Mouse (Mus musculus) hindbrain, embryonic 14.5 days (tissue): Measurements from ENCODE around the gene Tm4sf5. TPM values are rescaled to one million over a fixed set of nuclear protein-coding genes. Genes with fewer than 3 reads are reported as not detected.

Experiments used
- ATAC-seq: fragments of 200-750 bp; cut with Nextera tagmentation; 2 replicates; pipeline ENCODE4 v1.8.0; 2017; ENCODE audit warnings: moderate number of reproducible peaks, mild to moderate bottlenecking, moderate TSS enrichment, moderate library complexity; ENCODE audit not compliant: low FRiP score
- DNase-seq: peaks from one replicate; pipeline ENCODE4 v3.0.0-alpha.2; 2015; ENCODE audit warnings: low spot score
- H3K27ac ChIP-seq: fragments of 300-500 bp; sonication (generic); 2 replicates; pipeline ENCODE4 v1.5.1; 2014; ENCODE audit warnings: mild to moderate bottlenecking, moderate library complexity
- H3K27me3 ChIP-seq: fragments of 300-500 bp; sonication (generic); 2 replicates; pipeline ENCODE4 v1.6.1; 2014; ENCODE audit warnings: mild to moderate bottlenecking, low read length, mixed read lengths; ENCODE audit not compliant: control insufficient read depth, insufficient read depth
- H3K36me3 ChIP-seq: fragments of 300-500 bp; sonication (generic); replicated peaks from 2 replicates; pipeline ENCODE4 v1.6.1; 2014; ENCODE audit not compliant: control insufficient read depth, insufficient read depth
- H3K4me1 ChIP-seq: fragments of 300-500 bp; sonication (generic); replicated peaks from 2 replicates; pipeline ENCODE4 v1.6.1; 2014; ENCODE audit warnings: antibody characterized with exemption, low read length, mixed read lengths; ENCODE audit not compliant: control insufficient read depth, insufficient read depth
- H3K4me2 ChIP-seq: fragments of 300-500 bp; sonication (generic); replicated peaks from 2 replicates; pipeline ENCODE4 v1.6.1; 2014; ENCODE audit warnings: mild to moderate bottlenecking, moderate library complexity
- H3K4me3 ChIP-seq: fragments of 300-500 bp; sonication (generic); replicated peaks from 2 replicates; pipeline ENCODE4 v1.5.1; 2014; ENCODE audit warnings: mild to moderate bottlenecking, low read length
- H3K9ac ChIP-seq: fragments of 300-500 bp; sonication (generic); 2 replicates; pipeline ENCODE4 v1.6.1; 2014
- H3K9me3 ChIP-seq: fragments of 300-500 bp; sonication (generic); 2 replicates; pipeline ENCODE4 v1.6.1; 2016; ENCODE audit warnings: low read length; ENCODE audit not compliant: control insufficient read depth
- WGBS: fragments of 180-500 bp; shearing (Covaris S2); extraction: QIAGEN DNeasy Blood & Tissue Kit; methylation state at CpG from one replicate; pipeline ENCODE4 v1.1.7; 2014; 5-methylcytosine and 5-hydroxymethylcytosine counted together
- polyA plus RNA-seq: library from polyadenylated mRNA; unstranded; fragments of >200 nt; fragmentation: Nextera tagmentation; extraction: Ambion mirVana; gene quantifications from 2 replicates; pipeline ENCODE4 v1.2.1, GENCODE M21; 2014

Gene Tm4sf5
- polyA plus RNA-seq, 1 experiment from 2014 or later = 3.0 TPM

DNA sequence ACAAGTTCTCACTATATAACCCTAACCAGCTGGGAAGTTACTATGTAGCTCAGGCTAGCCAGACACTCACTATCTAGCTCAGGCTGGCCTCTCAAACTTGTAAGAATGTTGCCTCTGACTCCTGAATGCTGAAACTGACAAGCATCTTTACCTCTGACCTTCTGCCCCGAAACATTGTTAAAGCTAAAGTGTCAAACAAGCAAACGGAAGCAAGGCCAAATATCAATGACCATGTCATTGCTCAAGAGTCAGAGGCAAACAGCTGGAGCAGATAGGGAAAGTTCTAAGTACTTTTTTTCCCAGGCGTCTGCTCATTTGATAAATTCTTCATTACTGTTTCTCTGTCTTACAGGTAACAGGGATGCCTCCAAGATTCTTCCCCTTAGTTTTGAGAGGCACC lies 3.0 kb upstream of the Tm4sf5 start:
- H3K4me1 ChIP-seq = no peaks in the 10 kb centered on the region
- H3K27me3 ChIP-seq = no peaks in the 10 kb centered on the region; the same call in 1 of the 2 replicates
- WGBS = 66% methylated on average over 3 of the region's 3 CpGs
- H3K27ac ChIP-seq = no peak overlapping the region
- ATAC-seq = no peak
- H3K9me3 ChIP-seq = no peaks in the 10 kb centered on the region
- no peak overlapping the region for H3K4me3 ChIP-seq
- H3K36me3 ChIP-seq = no peaks in the 10 kb centered on the region
- DNase-seq = no peak
- no peak overlapping the region for H3K9ac ChIP-seq
- H3K4me2 ChIP-seq = no peak overlapping the region

DNA sequence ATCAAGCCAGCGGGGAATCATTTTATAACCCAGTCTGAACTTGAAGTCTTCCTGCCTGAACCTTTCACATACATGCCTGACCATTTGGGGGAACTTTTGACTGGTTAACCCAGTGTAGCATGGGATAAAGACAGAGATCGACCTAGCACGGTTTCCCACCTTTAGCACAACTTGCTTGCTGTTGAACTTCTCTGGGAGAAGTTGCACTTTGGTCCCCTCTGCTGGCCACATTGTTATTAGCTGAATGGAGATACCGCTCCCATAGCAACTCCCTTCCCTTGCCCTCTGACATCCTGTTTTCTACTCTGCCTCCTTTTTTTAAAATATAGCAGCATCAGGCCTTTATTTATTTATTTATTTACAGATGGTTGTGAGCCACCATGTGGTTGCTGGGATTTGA lies 1.3 kb downstream of the Tm4sf5 start:
- H3K4me3 ChIP-seq = no peak overlapping the region
- peaks cover 4% of the 10 kb centered on the region for H3K27me3 ChIP-seq
- WGBS = 33% methylated on average over 4 of the region's 4 CpGs
- peak; percentile 74 for DNase-seq
- no peak for ATAC-seq
- no peak overlapping the region for H3K4me2 ChIP-seq
- H3K9ac ChIP-seq = no peak overlapping the region
- no peak overlapping the region for H3K27ac ChIP-seq
- no peaks in the 10 kb centered on the region for H3K36me3 ChIP-seq
- H3K9me3 ChIP-seq = no peaks in the 10 kb centered on the region
- H3K4me1 ChIP-seq = 0 out of 2 replicates have a peak, but pooled peaks cover 7% of the 10 kb centered on the region

DNA sequence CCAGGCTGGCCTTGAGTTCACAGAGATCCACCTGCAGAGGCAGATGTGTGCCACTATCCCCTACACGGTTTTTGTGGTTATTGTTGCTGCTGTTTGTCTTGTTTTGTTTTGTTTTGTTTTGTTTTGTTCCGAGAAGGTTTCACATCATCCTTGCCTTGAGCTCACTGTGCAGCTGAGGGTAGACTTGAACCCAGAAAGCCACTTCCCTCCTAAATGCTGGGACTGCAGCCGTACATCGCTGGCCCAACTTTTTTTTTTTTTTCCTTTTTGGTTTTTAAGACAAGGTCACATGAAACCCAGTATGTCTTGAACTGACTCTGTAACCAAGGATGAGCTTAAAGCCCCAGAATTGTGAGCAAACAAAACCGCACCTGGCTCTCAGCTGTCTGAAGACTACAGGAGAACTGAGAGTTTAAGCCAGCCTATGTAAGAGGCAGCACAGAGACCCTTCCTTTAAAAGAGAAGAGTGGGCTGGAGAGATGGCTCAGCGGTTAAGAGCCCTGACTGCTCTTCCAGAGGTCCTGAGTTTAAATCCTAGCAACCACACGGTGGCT lies 2.0 kb downstream of the Tm4sf5 start:
- WGBS = 74% methylated on average over 7 of the region's 7 CpGs
- 0 out of 2 replicates have a peak, but pooled peaks cover 7% of the 10 kb centered on the region for H3K4me1 ChIP-seq
- no peak overlapping the region for H3K27ac ChIP-seq
- no peaks in the 10 kb centered on the region for H3K9me3 ChIP-seq
- ATAC-seq = no peak
- no peak overlapping the region for H3K9ac ChIP-seq
- H3K4me3 ChIP-seq = no peak overlapping the region
- H3K27me3 ChIP-seq = peaks cover 4% of the 10 kb centered on the region
- no peak overlapping the region for H3K4me2 ChIP-seq
- DNase-seq = no peak
- H3K36me3 ChIP-seq = no peaks in the 10 kb centered on the region

DNA sequence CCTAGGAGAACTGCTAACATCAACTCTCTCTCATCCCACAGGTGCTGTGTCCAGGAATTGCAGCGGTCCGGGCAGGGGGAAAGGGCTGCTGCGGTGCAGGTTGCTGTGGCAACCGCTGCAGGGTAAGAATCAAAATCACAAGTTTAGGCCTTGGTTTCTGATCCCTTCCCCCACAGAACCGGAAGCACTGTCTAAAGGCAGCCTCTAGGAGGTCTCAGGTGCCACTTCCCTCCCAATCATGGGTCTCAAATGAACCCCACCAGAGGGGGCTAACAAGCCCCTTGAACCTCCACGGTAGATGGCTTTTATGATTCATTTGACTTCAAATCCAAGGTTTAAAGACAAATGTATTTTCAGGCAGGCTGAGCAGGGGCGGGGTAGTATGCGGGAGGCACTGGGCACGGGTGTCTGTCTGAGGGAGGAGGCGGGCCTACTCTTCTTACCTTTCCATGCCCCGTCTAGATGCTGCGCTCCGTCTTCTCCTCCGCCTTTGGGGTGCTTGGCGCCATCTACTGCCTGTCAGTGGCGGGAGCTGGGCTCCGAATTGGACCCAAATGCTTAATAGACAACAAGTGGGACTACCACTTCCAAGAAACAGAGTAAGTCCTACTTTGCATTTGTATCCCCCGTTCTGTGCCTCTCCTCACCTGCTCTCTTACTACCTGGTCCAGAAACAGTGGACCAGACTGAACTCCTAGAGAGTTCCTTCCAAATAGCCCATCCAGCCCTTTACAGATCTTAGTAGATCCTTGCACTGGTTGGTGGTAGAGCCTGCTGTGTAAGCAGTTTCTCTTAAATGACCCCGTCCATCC lies 4.9 kb downstream of the Tm4sf5 start:
- Histone ChIP-seq H3K9me3 (no peaks in the 10 kb centered on the region), H3K27me3 (peaks cover 4% of the 10 kb centered on the region), H3K4me1 (0 out of 2 replicates have a peak, but pooled peaks cover 7% of the 10 kb centered on the region), H3K4me3 (no peak overlapping the region), H3K9ac (no peak overlapping the region; the same call in 1 of the 2 replicates), H3K27ac (no peak overlapping the region), H3K4me2 (peak overlapping the region; percentile 42), H3K36me3 (no peaks in the 10 kb centered on the region)
- ATAC-seq = peak; percentile 37; the same call in 1 of the 2 replicates
- 7% methylated on average over 19 of the region's 19 CpGs for WGBS
- DNase-seq = peak; percentile 67

DNA sequence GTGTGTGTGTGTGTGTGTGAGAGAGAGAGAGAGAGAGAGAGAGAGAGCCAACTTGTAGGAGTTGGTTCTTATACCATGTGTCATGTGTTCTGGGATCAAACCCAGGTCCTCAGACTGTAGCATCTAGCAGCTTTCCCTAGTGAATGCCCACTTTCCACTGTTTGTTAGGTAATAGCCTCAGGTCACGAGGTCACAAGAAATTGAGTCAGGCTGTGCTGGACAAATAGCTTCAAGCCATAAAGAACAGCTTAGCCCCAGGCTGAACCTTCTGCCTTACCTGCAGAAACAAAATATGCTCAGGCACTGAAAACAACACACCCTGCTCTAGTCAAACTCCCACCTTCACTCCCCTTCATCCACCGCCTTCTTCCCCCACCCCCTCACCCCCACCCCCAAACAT lies 6.2 kb downstream of the Tm4sf5 start:
- Histone ChIP-seq H3K4me1 (0 out of 2 replicates have a peak, but pooled peaks cover 7% of the 10 kb centered on the region), H3K4me2 (no peak overlapping the region), H3K36me3 (no peaks in the 10 kb centered on the region), H3K9ac (no peak overlapping the region), H3K4me3 (no peak overlapping the region), H3K9me3 (no peaks in the 10 kb centered on the region), H3K27ac (no peak overlapping the region), H3K27me3 (peaks cover 4% of the 10 kb centered on the region; the same call in 1 of the 2 replicates)
- 77% methylated on average over 2 of the region's 2 CpGs for WGBS
- no peak for ATAC-seq
- no peak for DNase-seq

DNA sequence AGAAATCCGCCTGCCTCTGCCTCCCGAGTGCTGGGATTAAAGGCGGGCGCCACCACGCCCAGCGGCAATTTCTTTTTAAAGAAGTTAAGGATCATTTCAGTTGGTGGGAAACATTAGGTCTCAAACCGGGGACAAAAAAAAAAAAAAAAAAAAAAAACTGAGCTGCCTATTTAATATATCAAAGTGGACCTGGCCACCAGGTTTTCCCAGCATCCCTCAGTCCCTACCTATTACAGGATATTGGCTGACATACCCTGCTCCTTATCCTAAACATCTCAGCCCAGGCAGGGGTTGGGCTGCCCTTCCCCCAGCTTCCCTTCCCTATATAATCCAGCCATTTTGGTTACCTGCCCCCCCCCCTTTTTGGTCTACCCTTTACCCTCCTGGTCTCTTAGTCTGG lies 6.8 kb downstream of the Tm4sf5 start:
- WGBS = 93% methylated on average over 7 of the region's 7 CpGs
- no peak for ATAC-seq
- no peaks in the 10 kb centered on the region for H3K36me3 ChIP-seq
- DNase-seq = no peak
- no peak overlapping the region for H3K27ac ChIP-seq
- no peaks in the 10 kb centered on the region for H3K9me3 ChIP-seq
- no peak overlapping the region for H3K9ac ChIP-seq
- H3K4me2 ChIP-seq = no peak overlapping the region
- H3K4me1 ChIP-seq = 0 out of 2 replicates have a peak, but pooled peaks cover 7% of the 10 kb centered on the region
- no peak overlapping the region for H3K4me3 ChIP-seq
- H3K27me3 ChIP-seq = peaks cover 4% of the 10 kb centered on the region; the same call in 1 of the 2 replicates

DNA sequence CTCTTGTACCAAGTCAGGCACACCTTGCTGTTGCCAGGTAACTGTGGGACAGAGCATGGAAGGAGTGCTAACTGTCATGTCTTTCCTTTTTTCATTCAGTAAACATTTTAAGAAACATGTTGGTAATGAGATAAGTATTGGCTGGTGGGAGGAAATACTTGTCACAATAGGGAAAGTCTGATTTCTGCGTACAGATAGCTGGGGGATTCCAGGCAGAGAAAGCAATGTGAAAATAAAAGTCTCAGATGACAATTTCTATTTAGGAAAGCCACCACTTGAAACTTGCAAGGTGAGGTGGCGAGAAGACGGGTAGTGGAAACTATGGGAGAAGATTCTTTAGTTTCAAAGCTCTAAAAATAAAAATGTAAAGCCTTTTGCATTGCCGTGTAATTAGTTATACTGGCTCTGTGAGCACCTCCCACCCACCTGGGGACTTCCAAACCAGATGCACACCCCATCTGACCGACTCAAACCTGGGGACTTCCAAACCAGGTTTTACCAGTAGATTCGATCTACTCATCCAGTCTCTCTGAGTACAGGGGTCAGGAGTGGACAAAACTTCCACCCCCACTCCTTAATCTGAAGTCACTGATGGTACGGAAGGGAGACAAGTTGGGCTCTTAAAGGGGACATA lies 7.8 kb downstream of the Tm4sf5 start:
- no peaks in the 10 kb centered on the region for H3K9me3 ChIP-seq
- WGBS = 79% methylated on average over 7 of the region's 7 CpGs
- H3K9ac ChIP-seq = no peak overlapping the region
- no peak for DNase-seq
- peaks cover 4% of the 10 kb centered on the region; the same call in 1 of the 2 replicates for H3K27me3 ChIP-seq
- no peak overlapping the region for H3K27ac ChIP-seq
- H3K4me3 ChIP-seq = no peak overlapping the region
- H3K4me1 ChIP-seq = 0 out of 2 replicates have a peak, but pooled peaks cover 7% of the 10 kb centered on the region
- ATAC-seq = no peak
- no peak overlapping the region for H3K4me2 ChIP-seq
- no peaks in the 10 kb centered on the region for H3K36me3 ChIP-seq

DNA sequence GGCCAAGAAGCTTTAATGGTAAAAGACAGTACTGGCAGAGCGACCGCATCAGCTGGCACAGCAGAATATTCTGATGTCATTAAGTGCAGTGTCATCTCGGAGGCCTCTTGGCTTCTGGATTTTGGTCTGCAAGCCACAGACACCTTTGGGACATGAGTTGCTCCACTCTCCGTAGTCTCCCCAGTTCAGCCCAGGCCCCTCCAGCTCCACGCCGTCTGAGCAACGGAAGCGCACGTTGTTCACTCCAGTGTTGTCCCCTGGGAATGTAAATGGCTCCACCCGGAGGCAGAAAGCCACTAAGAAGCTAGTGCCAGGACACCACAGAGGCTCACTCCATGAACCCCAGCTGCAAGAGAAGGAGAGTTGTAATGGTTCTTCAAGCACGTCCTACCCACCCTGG lies 8.5 kb downstream of the Tm4sf5 start:
- no peaks in the 10 kb centered on the region for H3K36me3 ChIP-seq
- H3K4me1 ChIP-seq = 0 out of 2 replicates have a peak, but pooled peaks cover 7% of the 10 kb centered on the region
- H3K27ac ChIP-seq = no peak overlapping the region
- WGBS = 43% methylated on average over 11 of the region's 11 CpGs
- no peaks in the 10 kb centered on the region; the same call in 1 of the 2 replicates for H3K27me3 ChIP-seq
- H3K9me3 ChIP-seq = no peaks in the 10 kb centered on the region
- no peak for ATAC-seq
- H3K9ac ChIP-seq = no peak overlapping the region
- DNase-seq = no peak
- H3K4me3 ChIP-seq = no peak overlapping the region
- no peak overlapping the region for H3K4me2 ChIP-seq

DNA sequence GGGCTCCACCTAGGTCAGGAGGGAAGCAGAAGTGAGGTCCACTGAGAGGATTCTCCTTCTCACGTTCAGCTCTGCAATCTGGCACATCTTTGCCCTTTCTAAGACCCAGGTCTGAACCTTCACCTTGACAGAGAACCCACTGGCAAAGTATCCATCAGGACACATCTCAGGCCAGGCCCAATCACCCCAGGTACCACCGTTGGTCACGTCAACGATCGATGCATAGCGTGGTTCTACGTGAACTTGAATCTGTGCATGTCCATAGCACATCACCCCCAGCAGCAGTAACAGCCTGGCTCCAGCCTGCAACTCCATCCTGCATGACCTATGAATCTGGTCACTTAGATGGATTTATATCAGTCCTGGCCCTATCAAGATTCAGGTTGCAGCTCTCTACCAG lies 9.2 kb downstream of the Tm4sf5 start, which contains the start of gene Vmo1:
TSS of gene Vmo1 (minus strand) at position 329 of the 400 bp plus-strand sequence.
- Histone ChIP-seq H3K4me3 (no peak within 1 kb of the TSS), H3K4me1 (0 out of 2 replicates have a peak, but pooled peaks cover 7% of the 10 kb centered on the region), H3K9ac (no peak within 1 kb of the TSS), H3K27ac (no peak within 1 kb of the TSS), H3K9me3 (no peaks in the 10 kb centered on the region), H3K4me2 (no peak within 1 kb of the TSS), H3K36me3 (no peaks in the 10 kb centered on the region), H3K27me3 (no peaks in the 10 kb centered on the region; the same call in 1 of the 2 replicates)
- ATAC-seq (no peak), DNase-seq (no peak)
- 94% methylated on average over 7 of the region's 7 CpGs for WGBS
